27 mouse cellular contexts compared by ENCODE assay signal in the genomic region with DNA sequence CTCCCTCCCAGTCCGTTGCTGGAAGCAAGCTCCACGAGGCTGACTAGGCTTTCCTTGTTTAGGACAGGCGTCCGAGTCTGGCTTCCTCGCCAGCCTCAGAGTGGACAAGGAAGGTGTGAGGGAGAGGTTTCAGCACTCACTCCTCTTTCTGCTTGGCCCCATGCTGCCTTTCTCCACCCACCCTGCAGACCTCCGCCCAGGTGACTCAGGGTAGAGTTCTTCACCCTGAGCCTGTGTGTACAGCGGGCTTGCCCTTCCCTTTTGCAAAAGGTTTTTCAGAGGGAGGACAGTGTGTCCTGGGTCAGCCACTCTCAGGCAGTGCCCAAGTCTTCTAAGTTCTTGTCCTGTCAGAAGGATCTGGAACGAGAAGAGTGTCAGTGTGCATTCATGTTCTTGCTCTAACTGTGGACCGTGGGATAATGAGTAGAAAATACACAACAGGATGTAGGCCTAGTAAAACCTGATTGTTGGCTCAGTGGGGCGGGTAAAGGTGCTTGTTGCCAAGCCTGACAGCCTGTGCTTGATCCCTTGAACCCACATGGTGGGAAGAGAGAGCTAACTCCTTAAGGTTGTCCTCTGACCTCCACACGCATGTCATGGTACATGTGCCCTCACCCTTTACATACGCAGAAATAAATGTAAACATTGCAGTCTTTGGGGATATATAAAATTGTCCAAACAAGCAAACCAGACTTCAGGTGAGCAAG. TPM values are rescaled to one million over a fixed set of nuclear protein-coding genes. Genes with fewer than 3 reads are reported as not detected.
DNase-seq lines count a peak whose midpoint lies in the region; ATAC-seq lines count a peak whose summit lies in the region.
"Had no signal": no experiment of that assay in that cellular context is flagged by ENCODE, and none has a peak within 500 bp of the region (broad histone marks: within the 10 kb centered on the region; RNA-seq: fewer than 3 reads in every experiment).

No protein-coding gene starts in this region.

- H3K4me1 ChIP-seq in heart, embryonic 14.5 days (ENCODE audit: control insufficient read depth in 2 of 2, insufficient read depth in 2 of 2, low read length in 2 of 2): peaks cover 36 to 38% of the 10 kb centered on the region in 2 experiments
- no peaks in the 10 kb centered on the region for H3K4me1 ChIP-seq in lung, embryonic 15.5 days
- H3K4me1 ChIP-seq in stomach, embryonic 16.5 days (ENCODE audit: control insufficient read depth, insufficient read depth, low read length): no peaks in the 10 kb centered on the region
- H3K4me1 ChIP-seq: hindbrain, embryonic 13.5 days; midbrain, embryonic 15.5 days had no signal

- no peaks in the 10 kb centered on the region for H3K27me3 ChIP-seq in heart, embryonic 14.5 days (ENCODE audit: control insufficient read depth, insufficient read depth, low read length)
- H3K27me3 ChIP-seq in lung, embryonic 15.5 days: no peaks in the 10 kb centered on the region
- H3K27me3 ChIP-seq in stomach, embryonic 16.5 days (ENCODE audit: control insufficient read depth, insufficient read depth, low read length): no peaks in the 10 kb centered on the region
- H3K27me3 ChIP-seq: hindbrain, embryonic 13.5 days; megakaryocyte, embryonic 14.5 days; midbrain, embryonic 15.5 days; Patski had no signal

- no peak; the same call in 1 of the 2 replicates for ATAC-seq in heart, embryonic 14.5 days (ENCODE audit: insufficient number of reproducible peaks, insufficient read depth, low FRiP score, low read depth)
- ATAC-seq in lung, embryonic 15.5 days (ENCODE audit: borderline replicate concordance, extremely low read depth, low FRiP score, low TSS enrichment): 0 out of 2 replicates have a peak, but pooled peaks have one; percentile 28
- ATAC-seq in stomach, embryonic 16.5 days (ENCODE audit: insufficient read depth, low FRiP score): peak; percentile 68; the same call in 1 of the 2 replicates
- ATAC-seq: forebrain, embryonic 16.5 days; midbrain, embryonic 15.5 days; Patski had no signal

- H3K4me2 ChIP-seq in heart, embryonic 14.5 days (ENCODE audit: low read length): no peak overlapping the region
- no peak overlapping the region for H3K4me2 ChIP-seq in lung, embryonic 15.5 days
- H3K4me2 ChIP-seq in stomach, embryonic 16.5 days (ENCODE audit: low read depth, low read length): no peak overlapping the region
- H3K4me2 ChIP-seq: hindbrain, embryonic 13.5 days; liver, embryonic 11.5 days; midbrain, embryonic 15.5 days had no signal

- no peak overlapping the region for H3K4me3 ChIP-seq in heart, embryonic 14.5 days (ENCODE audit: control insufficient read depth in 1 of 2, insufficient read depth in 1 of 2, low read depth in 1 of 2, low read length in 2 of 2)
- H3K4me3 ChIP-seq in lung, embryonic 15.5 days: no peak overlapping the region
- H3K4me3 ChIP-seq in stomach, embryonic 16.5 days (replicated peaks; ENCODE audit: low read length): no peak overlapping the region
- H3K4me3 ChIP-seq: hindbrain, embryonic 13.5 days; megakaryocyte, embryonic 14.5 days; midbrain, embryonic 15.5 days; myocyte had no signal

- intact Hi-C loops in heart, postnatal 25 days (cut with DNase I): no loop called here

- H3K9me3 ChIP-seq in heart, embryonic 14.5 days (ENCODE audit: control insufficient read depth, low read length): no peaks in the 10 kb centered on the region
- H3K9me3 ChIP-seq in lung, embryonic 15.5 days: no peaks in the 10 kb centered on the region
- H3K9me3 ChIP-seq in stomach, embryonic 16.5 days (replicated peaks; ENCODE audit: control insufficient read depth, low read length): no peaks in the 10 kb centered on the region
- H3K9me3 ChIP-seq: hindbrain, embryonic 13.5 days; megakaryocyte, embryonic 14.5 days; midbrain, embryonic 15.5 days had no signal

- H3K36me3 ChIP-seq in heart, embryonic 14.5 days (ENCODE audit: control insufficient read depth, insufficient read depth, low read length): peaks cover 40% of the 10 kb centered on the region
- no peaks in the 10 kb centered on the region for H3K36me3 ChIP-seq in lung, embryonic 15.5 days
- H3K36me3 ChIP-seq in stomach, embryonic 16.5 days (ENCODE audit: control insufficient read depth, insufficient read depth, low read length): peaks cover 2% of the 10 kb centered on the region; the same call in 1 of the 2 replicates

- WGBS in heart, embryonic 14.5 days: 43% methylated on average over 12 of the region's 12 CpGs
- WGBS in lung, embryonic 15.5 days: 56% methylated on average over 12 of the region's 12 CpGs
- WGBS in stomach, embryonic 16.5 days: 62% methylated on average over 12 of the region's 12 CpGs

- peak; percentile 10 for DNase-seq in adrenal gland, postnatal 10 days
- no peak for DNase-seq in adrenal gland, postnatal 4 days (ENCODE audit: low spot score in 2 of 2)
- no peak for DNase-seq in heart, postnatal 25 days (ENCODE audit: low spot score)
- no peak for DNase-seq in lung, adult 18-20 months
- no peak for DNase-seq in left cerebral cortex, adult 8-10 months (ENCODE audit: low spot score in 2 of 2)
- DNase-seq: adrenal gland, postnatal 25 days; cerebellum, postnatal 25 days; embryo, embryonic 11 days; gastrocnemius, postnatal 25 days; kidney, postnatal 36 days; left cerebral cortex, postnatal 4 days; lung, postnatal 14 days; thymus, postnatal 14 days had no signal

- peak overlapping the region; percentile 9; the same call in 1 of the 2 replicates for H3K9ac ChIP-seq in heart, embryonic 14.5 days (ENCODE audit: low read length)
- H3K9ac ChIP-seq in lung, embryonic 15.5 days: no peak overlapping the region
- H3K9ac ChIP-seq in stomach, embryonic 16.5 days (ENCODE audit: low read length): no peak overlapping the region
- H3K9ac ChIP-seq: hindbrain, embryonic 13.5 days; midbrain, embryonic 15.5 days had no signal

- peak overlapping the region; percentile 93 to 95 for H3K27ac ChIP-seq in heart, embryonic 14.5 days (replicated peaks in 1 of 2; ENCODE audit: control insufficient read depth in 1 of 2, insufficient read depth in 1 of 2, low read depth in 2 of 2, low read length in 2 of 2)
- 0 out of 2 replicates have a peak overlapping the region, but pooled peaks have one; percentile 13 for H3K27ac ChIP-seq in lung, embryonic 15.5 days
- H3K27ac ChIP-seq in stomach, embryonic 16.5 days (ENCODE audit: low read length): peak overlapping the region; percentile 68
- H3K27ac ChIP-seq: hindbrain, embryonic 13.5 days; midbrain, embryonic 15.5 days had no signal

RNA-seq across cellular contexts. Expression of gene Slc46a2, which starts 16.9 kb away (rescaled TPM):
- not detected for total RNA-seq in adrenal gland, postnatal 10 days (2021)
- not detected for total RNA-seq in adrenal gland, postnatal 4 days (2021)
- 0.11 and 0.18 TPM in 2 replicates for polyA plus RNA-seq in heart, embryonic 14.5 days (2014; fragmentation: Nextera tagmentation; extraction: Ambion mirVana)
- total RNA-seq in heart, postnatal 25 days (2021): under 1 TPM; 0.44 to 0.48 TPM
- 0.70 and 3.4 TPM in 2 replicates for polyA plus RNA-seq in lung, embryonic 15.5 days (2015; fragmentation: Nextera tagmentation; extraction: Ambion mirVana)
- polyA plus RNA-seq in stomach, embryonic 16.5 days (2015; fragmentation: Nextera tagmentation; extraction: Ambion mirVana): 0.14 and 0.22 TPM in 2 replicates
- total RNA-seq in left cerebral cortex, adult 8-10 months (2022): not detected
- total RNA-seq: adrenal gland, postnatal 25 days; ES-E14; gastrocnemius, postnatal 25 days; left cerebral cortex, adult 18-20 months; left cerebral cortex, postnatal 4 days had no signal
- polyA plus RNA-seq: forebrain, embryonic 16.5 days; kidney, embryonic 14.5 days; liver, embryonic 11.5 days; myocyte; Patski; small intestine, adult 2 months had no signal

Comparison
In these comparisons a context has a peak if more than half of its experiments do, and no peak if none do; other contexts are left out.
1. H3K27ac ChIP-seq: peak in every context shown above with its lines; median percentile 94 in heart, embryonic 14.5 days; 68 in stomach, embryonic 16.5 days; 13 in lung, embryonic 15.5 days.